ENCODE assay signal across 12 mouse cellular contexts in the genomic region with DNA sequence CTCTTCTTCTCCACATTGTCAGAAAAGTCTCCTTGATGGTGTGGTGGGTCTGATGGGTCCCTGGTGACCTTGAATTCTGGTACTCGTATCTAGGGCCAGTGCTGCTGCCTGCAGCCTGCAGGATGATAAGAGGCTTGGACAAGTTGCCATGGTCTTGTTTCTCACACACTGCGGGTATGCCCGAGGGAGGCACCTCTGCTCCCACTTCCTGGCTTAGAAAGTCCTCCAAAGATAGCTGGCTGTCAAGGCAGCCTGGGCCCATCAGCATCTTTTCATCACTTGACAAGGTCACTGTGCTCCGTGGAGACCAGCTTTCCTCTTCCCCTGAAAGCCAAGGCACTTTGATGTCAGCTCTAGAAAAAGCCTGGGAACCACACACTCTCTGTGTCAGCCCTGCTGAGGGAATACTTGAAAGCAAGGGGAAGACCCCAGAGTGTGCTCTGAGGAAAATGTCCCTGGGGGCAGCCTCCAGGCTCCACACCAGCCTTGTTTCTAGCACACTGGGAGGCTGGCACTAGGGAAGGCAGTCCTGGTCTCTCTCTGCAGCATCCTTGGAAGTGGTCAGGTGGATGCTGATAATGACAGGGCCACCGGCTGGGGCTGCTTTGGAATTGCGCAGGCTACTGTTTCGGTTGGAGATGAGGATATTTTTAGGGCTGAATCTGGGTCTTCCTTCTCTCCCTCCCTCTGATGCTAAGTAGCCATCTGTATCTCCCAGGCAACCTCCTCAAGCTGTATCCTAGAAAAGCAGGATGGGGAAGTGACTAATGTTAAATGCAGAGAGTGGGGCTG. TPM values are rescaled to one million over a fixed set of nuclear protein-coding genes. Genes with fewer than 3 reads are reported as not detected.
A peak's percentile ranks its signal among the peaks of the same experiment; 100 is the strongest.
DNase-seq lines count a peak whose midpoint lies in the region; ATAC-seq and TF ChIP-seq lines count a peak whose summit lies in the region.
"Had no signal": no experiment of that assay in that cellular context is flagged by ENCODE, and none has a peak within 500 bp of the region (broad histone marks: within the 10 kb centered on the region; RNA-seq: fewer than 3 reads in every experiment).

No protein-coding gene starts in this region.

- no peak overlapping the region for H3K4me2 ChIP-seq in neural tube, embryonic 13.5 days
- peak overlapping the region; percentile 32 for H3K4me2 ChIP-seq in heart, embryonic 14.5 days (ENCODE audit: low read length)
- no peak overlapping the region for H3K4me2 ChIP-seq in liver, embryonic 11.5 days
- H3K4me2 ChIP-seq: hindbrain, embryonic 12.5 days; kidney, embryonic 15.5 days; limb, embryonic 12.5 days had no signal

- 63% methylated on average over 7 of the region's 7 CpGs for WGBS in neural tube, embryonic 13.5 days
- WGBS in heart, embryonic 14.5 days = 9% methylated on average over 7 of the region's 7 CpGs
- WGBS in liver, embryonic 11.5 days = 44% methylated on average over 7 of the region's 7 CpGs

- no peak overlapping the region for H3K4me3 ChIP-seq in gastrocnemius, adult 2 months
- H3K4me3 ChIP-seq in neural tube, embryonic 13.5 days = no peak overlapping the region
- H3K4me3 ChIP-seq in heart, embryonic 14.5 days (ENCODE audit: control insufficient read depth in 1 of 2, insufficient read depth in 1 of 2, low read depth in 1 of 2, low read length in 2 of 2) = no peak overlapping the region
- H3K4me3 ChIP-seq in liver, embryonic 11.5 days (ENCODE audit: low read depth, low read length) = no peak overlapping the region
- H3K4me3 ChIP-seq: hindbrain, embryonic 12.5 days; kidney, embryonic 15.5 days; limb, embryonic 12.5 days had no signal

- H3K36me3 ChIP-seq in neural tube, embryonic 13.5 days = no peaks in the 10 kb centered on the region
- peaks cover 6% of the 10 kb centered on the region for H3K36me3 ChIP-seq in heart, embryonic 14.5 days (ENCODE audit: control insufficient read depth, insufficient read depth, low read length)
- H3K36me3 ChIP-seq in liver, embryonic 11.5 days (ENCODE audit: control insufficient read depth, insufficient read depth, low read length) = no peaks in the 10 kb centered on the region
- H3K36me3 ChIP-seq: hindbrain, embryonic 12.5 days; kidney, embryonic 15.5 days; limb, embryonic 12.5 days had no signal

- peaks cover 20% of the 10 kb centered on the region for H3K4me1 ChIP-seq in neural tube, embryonic 13.5 days (replicated peaks)
- H3K4me1 ChIP-seq in heart, embryonic 14.5 days (ENCODE audit: control insufficient read depth in 2 of 2, insufficient read depth in 2 of 2, low read length in 2 of 2) = peaks cover 39 to 50% of the 10 kb centered on the region in 2 experiments
- peaks cover 5% of the 10 kb centered on the region for H3K4me1 ChIP-seq in liver, embryonic 11.5 days (replicated peaks; ENCODE audit: control insufficient read depth, insufficient read depth, low read length)

- TF ChIP-seq CTCF in gastrocnemius, adult 2 months (IDR thresholded peaks at IDR 0.05) = no peak

- 0 out of 2 replicates have a peak overlapping the region, but pooled peaks have one; percentile 17 for H3K9ac ChIP-seq in neural tube, embryonic 13.5 days
- H3K9ac ChIP-seq in heart, embryonic 14.5 days (ENCODE audit: low read length) = peak overlapping the region; percentile 42; the same call in 1 of the 2 replicates
- H3K9ac ChIP-seq in liver, embryonic 11.5 days (ENCODE audit: low read depth, low read length) = no peak overlapping the region
- H3K9ac ChIP-seq: hindbrain, embryonic 12.5 days; kidney, embryonic 15.5 days; limb, embryonic 12.5 days had no signal

- H3K27me3 ChIP-seq in neural tube, embryonic 13.5 days = peaks cover 47% of the 10 kb centered on the region
- no peaks in the 10 kb centered on the region for H3K27me3 ChIP-seq in heart, embryonic 14.5 days (ENCODE audit: control insufficient read depth, insufficient read depth, low read length)
- H3K27me3 ChIP-seq in liver, embryonic 11.5 days (replicated peaks; ENCODE audit: control insufficient read depth, insufficient read depth, low read length) = peaks cover 12% of the 10 kb centered on the region

- no peak for ATAC-seq in neural tube, embryonic 13.5 days (ENCODE audit: low read depth)
- 0 out of 2 replicates have a peak, but pooled peaks have one; percentile 1 for ATAC-seq in heart, embryonic 14.5 days (ENCODE audit: insufficient number of reproducible peaks, insufficient read depth, low FRiP score, low read depth)
- ATAC-seq in liver, embryonic 11.5 days (replicated peaks; ENCODE audit: low FRiP score) = no peak

- intact Hi-C loops in gastrocnemius, adult 2 months (cut with DNase I) = no loop called here

- no peaks in the 10 kb centered on the region for H3K9me3 ChIP-seq in neural tube, embryonic 13.5 days
- 0 out of 2 replicates have a peak, but pooled peaks cover 5% of the 10 kb centered on the region for H3K9me3 ChIP-seq in heart, embryonic 14.5 days (ENCODE audit: control insufficient read depth, low read length)
- H3K9me3 ChIP-seq in liver, embryonic 11.5 days (ENCODE audit: control insufficient read depth, low read length) = no peaks in the 10 kb centered on the region
- H3K9me3 ChIP-seq: hindbrain, embryonic 12.5 days; kidney, embryonic 15.5 days; limb, embryonic 12.5 days had no signal

- H3K27ac ChIP-seq in gastrocnemius, adult 2 months = peak overlapping the region; percentile 35; the same call in 1 of the 2 replicates
- no peak overlapping the region for H3K27ac ChIP-seq in neural tube, embryonic 13.5 days (replicated peaks)
- peak overlapping the region; percentile 81 to 84 for H3K27ac ChIP-seq in heart, embryonic 14.5 days (replicated peaks in 1 of 2; ENCODE audit: control insufficient read depth in 1 of 2, insufficient read depth in 1 of 2, low read depth in 2 of 2, low read length in 2 of 2)
- no peak overlapping the region for H3K27ac ChIP-seq in liver, embryonic 11.5 days (ENCODE audit: low read depth, low read length)
- H3K27ac ChIP-seq: hindbrain, embryonic 12.5 days; kidney, embryonic 15.5 days; limb, embryonic 12.5 days had no signal

- no peak for DNase-seq in gastrocnemius, adult 2 months
- DNase-seq in gastrocnemius, adult 18-20 months (ENCODE audit: low spot score) = no peak
- no peak for DNase-seq in neural tube, embryonic 10.5 days (ENCODE audit: extremely low spot score, low spot score)
- peak; percentile 76 to 91 for DNase-seq in right cerebral cortex, postnatal 10 days (ENCODE audit: low spot score in 2 of 2)
- DNase-seq in liver, embryonic 11.5 days (ENCODE audit: low spot score) = no peak
- DNase-seq in Muller cell, postnatal 12 days (ENCODE audit: inconsistent ontology term) = no peak
- DNase-seq: adrenal gland, postnatal 25 days had no signal

RNA-seq across cellular contexts. Expression of gene Mical2, which starts 2.7 kb away (rescaled TPM):
- total RNA-seq in gastrocnemius, adult 2 months (2021) = 100 to 1,000 TPM; 124 to 136 TPM
- total RNA-seq in gastrocnemius, adult 18-20 months (2021) = 100 to 1,000 TPM; 166 to 180 TPM
- 1.9 and 2.5 TPM in 2 replicates for polyA plus RNA-seq in neural tube, embryonic 13.5 days (2015; fragmentation: Nextera tagmentation; extraction: Ambion mirVana)
- 140 and 146 TPM in 2 replicates for polyA plus RNA-seq in heart, embryonic 14.5 days (2014; fragmentation: Nextera tagmentation; extraction: Ambion mirVana)
- polyA plus RNA-seq in liver, embryonic 11.5 days (2014; fragmentation: Nextera tagmentation; extraction: Ambion mirVana) = 7.2 and 9.3 TPM in 2 replicates

Comparison
In these comparisons a context has a peak if more than half of its experiments do, and no peak if none do; other contexts are left out.
1. DNase-seq: peak in right cerebral cortex, postnatal 10 days (2 of 2); none in gastrocnemius, adult 2 months (single experiment), gastrocnemius, adult 18-20 months (single experiment), neural tube, embryonic 10.5 days (single experiment), liver, embryonic 11.5 days (single experiment) and Muller cell, postnatal 12 days (single experiment).
2. H3K27ac ChIP-seq: peak in gastrocnemius, adult 2 months (single experiment) and heart, embryonic 14.5 days (2 of 2); none in neural tube, embryonic 13.5 days (single experiment) and liver, embryonic 11.5 days (single experiment).
3. RNA of gene Mical2, which starts 2.7 kb away (polyA plus RNA-seq): 140 to 146 TPM in heart, embryonic 14.5 days; 7.2 to 9.3 TPM in liver, embryonic 11.5 days and 1.9 to 2.5 TPM in neural tube, embryonic 13.5 days; every median in the first group is over 10 times any median in the second.